Mouse (Mus musculus): ENCODE measurements around the gene Uckl1.

DNA sequence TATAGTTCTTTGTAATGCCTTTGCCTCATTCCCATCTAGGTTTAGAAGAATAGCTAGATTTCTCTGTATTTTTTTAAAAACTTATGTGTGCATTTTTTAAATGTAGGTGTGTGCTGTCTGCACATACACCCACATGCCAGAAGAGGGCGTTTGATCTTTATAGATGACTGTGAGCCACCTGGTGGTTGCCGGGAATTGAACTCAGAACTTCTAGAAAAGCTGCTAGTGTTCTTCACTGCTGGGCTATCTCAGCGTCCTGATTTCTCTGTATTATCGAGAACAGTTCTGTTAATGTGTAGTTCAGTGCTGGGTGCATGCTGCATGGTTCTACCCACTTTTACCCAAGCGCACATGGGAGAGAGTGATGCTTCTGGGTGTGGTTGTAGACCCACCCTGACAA lies 61.9 kb downstream of the Uckl1 start:
- TF ChIP-seq GATA1 (IDR thresholded peaks at IDR 0.05; ENCODE audit: borderline replicate concordance, low read length) (no peak), FLI1 (IDR thresholded peaks at IDR 0.05; ENCODE audit: low read length) (no peak)
